Mouse (Mus musculus): ENCODE results near the gene Impg1. TPM values are rescaled to one million over a fixed set of nuclear protein-coding genes. Genes with fewer than 3 reads are reported as not detected.

Gene Impg1
- polyA plus RNA-seq, 1 experiment: not detected

GRCm38 (mm10) chr9:80269596-80269995, 195.7 kb downstream of the Impg1 start:
- no peak for TF ChIP-seq GATA1 (IDR thresholded peaks at IDR 0.05; ENCODE audit: low read length)

DNA sequence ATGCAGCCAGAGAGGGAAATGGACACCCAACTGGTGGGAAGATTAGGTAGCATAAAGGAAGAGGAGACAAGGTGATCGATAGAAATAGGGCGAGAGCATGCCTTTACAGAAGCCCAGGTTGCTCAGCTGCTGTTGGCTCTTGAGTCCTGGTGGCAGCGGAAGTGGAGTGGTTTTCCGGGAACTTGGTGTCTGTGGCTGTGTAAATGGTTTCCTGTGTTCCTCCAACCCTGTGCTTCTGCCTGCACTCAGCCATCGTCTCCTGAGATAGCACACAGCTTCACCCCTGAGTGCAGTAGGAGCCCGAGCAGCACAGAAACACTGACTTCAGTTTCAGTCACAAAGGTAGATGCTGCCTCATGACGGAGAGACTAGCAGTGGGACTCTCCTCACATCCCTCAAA, 198.8 kb downstream of the Impg1 start:
- no peak for TF ChIP-seq GATA1 (IDR thresholded peaks at IDR 0.05; ENCODE audit: low read length)

GRCm38 (mm10) chr9:80266086-80266485, 199.2 kb downstream of the Impg1 start:
- no peak for TF ChIP-seq GATA1 (IDR thresholded peaks at IDR 0.05; ENCODE audit: low read length)
